Mouse (Mus musculus) stomach, postnatal 0 days (tissue): ENCODE measurements around the gene Mpo. TPM values are rescaled to one million over a fixed set of nuclear protein-coding genes. Genes with fewer than 3 reads are reported as not detected.

Source experiments
- ATAC-seq: fragments of 200-750 bp; cut with Nextera tagmentation; 2 replicates; pipeline ENCODE4 v1.8.0; 2017; ENCODE audit not compliant: low FRiP score, low TSS enrichment
- DNase-seq: peaks from one replicate; pipeline ENCODE4 v3.0.0-alpha.2; 2016; ENCODE audit warnings: low spot score
- H3K27ac ChIP-seq: fragments of 300-500 bp; sonication (generic); replicated peaks from 2 replicates; pipeline ENCODE4 v1.5.1; 2014; ENCODE audit warnings: mild to moderate bottlenecking, control low read depth
- H3K27me3 ChIP-seq: fragments of 300-500 bp; sonication (generic); 2 replicates; pipeline ENCODE4 v1.6.1; 2014; ENCODE audit warnings: low read length; ENCODE audit not compliant: control insufficient read depth, insufficient read depth
- H3K36me3 ChIP-seq: fragments of 300-500 bp; sonication (generic); 2 replicates; pipeline ENCODE4 v1.6.1; 2014; ENCODE audit warnings: low read length, mixed read lengths; ENCODE audit not compliant: control insufficient read depth, insufficient read depth
- H3K4me1 ChIP-seq: fragments of 300-500 bp; sonication (generic); replicated peaks from 2 replicates; pipeline ENCODE4 v1.6.1; 2014; ENCODE audit warnings: antibody characterized with exemption; ENCODE audit not compliant: control insufficient read depth, insufficient read depth
- H3K4me2 ChIP-seq: fragments of 300-500 bp; sonication (generic); replicated peaks from 2 replicates; pipeline ENCODE4 v1.6.1; 2014; ENCODE audit warnings: low read depth, mild to moderate bottlenecking, control low read depth, moderate library complexity
- H3K4me3 ChIP-seq: fragments of 300-500 bp; sonication (generic); 2 replicates; pipeline ENCODE4 v1.5.1; 2014; ENCODE audit warnings: low read depth, low read length, control low read depth
- H3K9ac ChIP-seq: fragments of 300-500 bp; sonication (generic); 2 replicates; pipeline ENCODE4 v1.6.1; 2014; ENCODE audit warnings: mild to moderate bottlenecking, low read length, control low read depth, mixed read lengths
- H3K9me3 ChIP-seq: fragments of 300-500 bp; sonication (generic); 2 replicates; pipeline ENCODE4 v1.6.1; 2016; ENCODE audit warnings: low read length; ENCODE audit not compliant: control insufficient read depth
- CTCF ChIP-seq: IDR thresholded peaks from 2 replicates; pipeline ENCODE4 v1.5.1; 2016; ENCODE audit warnings: antibody characterized with exemption, low read depth, mild to moderate bottlenecking, moderate library complexity
- EP300 ChIP-seq: optimal IDR thresholded peaks from 2 replicates; pipeline ENCODE3; 2016; ENCODE audit warnings: antibody characterized with exemption
- WGBS: fragments of 180-500 bp; shearing (Covaris S2); extraction: QIAGEN DNeasy Blood & Tissue Kit; methylation state at CpG from one replicate; pipeline ENCODE4 v1.1.7; 2014; 5-methylcytosine and 5-hydroxymethylcytosine counted together
- polyA plus RNA-seq: library from polyadenylated mRNA; unstranded; fragments of >200 nt; fragmentation: Nextera tagmentation; extraction: Ambion mirVana; gene quantifications from 2 replicates; pipeline ENCODE4 v1.2.1, GENCODE M21; 2015

Mpo gene
- polyA plus RNA-seq, 1 experiment from 2014 or later: 0.74 TPM

DNA sequence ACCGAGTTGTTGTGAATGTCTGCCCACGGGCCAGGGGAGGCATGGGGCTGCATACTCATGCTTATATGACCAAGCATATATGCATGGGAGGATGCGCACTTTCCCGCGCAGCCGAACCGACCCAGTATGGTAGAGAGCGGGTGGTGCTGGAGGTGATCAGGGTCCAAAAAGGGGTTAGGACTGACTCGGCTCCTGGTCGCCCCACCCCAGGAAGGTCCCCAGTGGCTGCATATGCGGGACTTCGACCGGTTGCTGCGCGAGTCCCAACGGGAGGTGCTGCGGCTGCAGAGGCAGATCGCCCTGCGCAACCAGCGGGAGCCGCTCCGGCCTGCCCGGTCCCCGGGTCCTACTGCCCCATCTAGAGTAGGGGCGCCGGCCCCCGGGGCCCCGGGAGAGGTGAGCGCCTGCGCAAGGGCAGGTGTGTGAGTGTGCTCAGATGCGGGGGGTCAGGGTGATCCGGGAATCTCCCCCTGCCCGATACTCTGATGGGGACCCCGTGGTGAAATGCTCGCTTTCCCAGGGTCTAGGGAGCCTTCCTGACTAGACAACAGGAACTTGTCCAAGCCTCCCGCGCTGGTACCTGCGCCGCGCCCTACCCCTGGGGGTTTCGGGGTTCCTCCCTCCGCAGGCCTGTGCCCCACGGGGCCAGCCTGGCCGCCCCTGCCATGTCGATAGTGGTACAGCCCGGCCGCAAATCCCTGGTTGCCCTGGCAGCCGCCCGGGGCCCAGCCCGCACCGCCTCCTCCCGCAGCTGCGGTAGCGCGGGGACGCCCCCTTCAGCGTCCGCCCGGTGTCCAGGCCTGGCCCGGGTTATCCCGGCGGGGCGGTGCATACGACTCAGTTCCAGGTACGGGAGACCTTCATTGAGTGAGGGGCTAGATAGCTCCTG, 29.1 kb upstream of the Mpo start:
- Histone ChIP-seq H3K27me3 (peaks cover 11% of the 10 kb centered on the region; the same call in 1 of the 2 replicates), H3K36me3 (no peaks in the 10 kb centered on the region), H3K4me3 (peak overlapping the region; percentile 47), H3K4me1 (peaks cover 2% of the 10 kb centered on the region; the same call in 1 of the 2 replicates), H3K4me2 (peak overlapping the region; percentile 92), H3K9me3 (no peaks in the 10 kb centered on the region), H3K27ac (no peak overlapping the region), H3K9ac (peak overlapping the region; percentile 57)
- DNase-seq (peak; percentile 51), ATAC-seq (peak; percentile 48)
- no peak for TF ChIP-seq EP300
- no peak for TF ChIP-seq CTCF
- WGBS: 2% methylated on average over 61 of the region's 65 CpGs

GRCm38 (mm10) chr11:87768745-87769144, 24.6 kb upstream of the Mpo start:
- 79% methylated on average over 4 of the region's 4 CpGs for WGBS
- H3K27me3 ChIP-seq: 0 out of 2 replicates have a peak, but pooled peaks cover 2% of the 10 kb centered on the region
- TF ChIP-seq EP300 (no peak), CTCF (no peak)
- no peaks in the 10 kb centered on the region for H3K9me3 ChIP-seq
- no peak overlapping the region for H3K4me2 ChIP-seq
- no peak overlapping the region for H3K9ac ChIP-seq
- no peak for DNase-seq
- H3K4me1 ChIP-seq: peaks cover 1% of the 10 kb centered on the region; the same call in 1 of the 2 replicates
- H3K4me3 ChIP-seq: no peak overlapping the region
- H3K36me3 ChIP-seq: no peaks in the 10 kb centered on the region
- no peak overlapping the region for H3K27ac ChIP-seq
- no peak for ATAC-seq

- no peak for ATAC-seq
- Histone ChIP-seq H3K9me3 (no peaks in the 10 kb centered on the region), H3K4me1 (no peaks in the 10 kb centered on the region), H3K9ac (no peak overlapping the region), H3K27ac (no peak overlapping the region), H3K4me3 (no peak overlapping the region), H3K4me2 (no peak overlapping the region), H3K36me3 (no peaks in the 10 kb centered on the region), H3K27me3 (no peaks in the 10 kb centered on the region)
- 60% methylated on average over 3 of the region's 3 CpGs for WGBS
- peak; percentile 76 for DNase-seq
- TF ChIP-seq CTCF (peak; percentile 92), EP300 (no peak)
Observed at GRCm38 (mm10) chr11:87770989-87771388, 22.4 kb upstream of the Mpo start.

DNA sequence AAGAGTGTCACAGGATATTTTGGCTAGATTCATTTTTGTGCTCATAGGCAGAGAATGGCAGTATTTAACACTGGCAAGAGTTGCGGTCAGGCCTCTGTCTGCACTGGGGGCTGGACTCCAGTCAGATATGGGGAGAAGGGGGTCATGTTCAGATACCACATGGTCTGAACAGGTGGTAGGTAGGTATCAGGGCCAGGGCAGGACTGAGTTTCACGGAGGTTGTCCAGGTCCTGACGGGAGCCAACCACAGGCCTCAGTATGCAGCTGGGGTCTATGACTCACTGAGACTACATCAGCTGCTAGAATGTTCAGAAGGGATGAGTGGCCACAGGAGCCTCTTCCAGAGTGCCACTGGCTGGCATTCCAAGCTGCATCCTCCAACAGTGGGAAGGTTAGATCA, 21.0 kb upstream of the Mpo start:
- no peak overlapping the region for H3K27ac ChIP-seq
- 87% methylated on average over 3 of the region's 3 CpGs for WGBS
- no peak overlapping the region for H3K4me3 ChIP-seq
- no peaks in the 10 kb centered on the region for H3K27me3 ChIP-seq
- no peak overlapping the region for H3K4me2 ChIP-seq
- TF ChIP-seq CTCF: no peak
- TF ChIP-seq EP300: no peak
- no peak overlapping the region for H3K9ac ChIP-seq
- ATAC-seq (no peak), DNase-seq (no peak)
- H3K4me1 ChIP-seq: no peaks in the 10 kb centered on the region
- H3K36me3 ChIP-seq: no peaks in the 10 kb centered on the region
- no peaks in the 10 kb centered on the region for H3K9me3 ChIP-seq

DNA sequence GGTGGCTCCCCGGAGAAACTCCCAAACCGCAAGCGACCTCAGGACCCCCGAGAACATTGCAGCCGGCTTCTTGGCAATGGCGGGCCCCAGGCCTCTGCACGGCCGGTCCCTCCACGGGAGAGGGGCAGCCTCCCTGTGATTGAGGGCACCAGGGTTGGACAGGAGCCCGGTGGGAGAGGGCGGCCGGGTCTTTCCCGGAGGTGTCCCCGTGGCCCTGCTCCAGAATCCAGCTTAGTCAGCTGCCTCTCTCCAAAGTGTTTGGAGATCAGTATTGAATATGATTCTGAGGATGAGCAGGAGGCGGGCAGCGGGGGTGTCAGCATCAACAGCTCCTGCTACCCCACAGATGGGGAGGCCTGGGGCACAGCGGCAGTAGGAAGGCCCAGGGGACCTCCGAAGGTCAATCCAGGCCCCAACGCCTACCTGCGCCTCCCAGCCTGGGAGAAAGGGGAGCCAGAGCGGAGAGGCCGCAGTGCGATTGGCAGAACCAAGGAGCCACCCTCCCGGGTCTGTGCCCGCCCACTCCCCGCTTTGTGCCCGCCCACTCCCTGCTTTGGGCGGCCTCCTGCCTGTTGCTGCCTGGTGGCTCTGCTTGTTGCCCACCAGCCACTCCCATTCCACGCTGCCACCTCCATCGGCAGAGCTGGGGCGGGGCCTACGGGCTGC, 15.1 kb upstream of the Mpo start:
- WGBS: 8% methylated on average over 30 of the region's 32 CpGs

More for the DNA sequence above, 15.1 kb upstream of the Mpo start:
- peak; percentile 84 for ATAC-seq
- Histone ChIP-seq H3K27ac (no peak overlapping the region), H3K9ac (peak overlapping the region; percentile 60), H3K4me1 (peaks cover 5% of the 10 kb centered on the region), H3K9me3 (no peaks in the 10 kb centered on the region), H3K36me3 (no peaks in the 10 kb centered on the region), H3K4me2 (peak overlapping the region; percentile 76), H3K4me3 (peak overlapping the region; percentile 39), H3K27me3 (no peaks in the 10 kb centered on the region)
- TF ChIP-seq EP300 (no peak), CTCF (peak; percentile 22; the same call in 1 of the 2 replicates)
- DNase-seq: peak; percentile 89
